Mouse (Mus musculus) urinary bladder, postnatal 10 days (tissue): ENCODE results near the gene Samhd1.

Experiments
- DNase-seq: peaks from one replicate; pipeline ENCODE4 v3.0.0; 2022; ENCODE audit warnings: low spot score

Samhd1 gene

GRCm38 (mm10) chr2:157136176-157136575 is 1.1 kb upstream of the Samhd1 start:
- no peak for DNase-seq

GRCm38 (mm10) chr2:157135529-157136120 is 560 bp upstream of the Samhd1 start:
- no peak for DNase-seq

- DNase-seq = no peak
Measured at GRCm38 (mm10) chr2:157134479-157134931, 560 bp downstream of the Samhd1 start.

- no peak for DNase-seq
Measured at GRCm38 (mm10) chr2:157133769-157134478, 1.1 kb downstream of the Samhd1 start.

- DNase-seq = no peak
Measured at GRCm38 (mm10) chr2:157132686-157133540, 2.2 kb downstream of the Samhd1 start.

GRCm38 (mm10) chr2:157132086-157132485 is 3.0 kb downstream of the Samhd1 start:
- DNase-seq = no peak

GRCm38 (mm10) chr2:157130813-157131514 is 4.1 kb downstream of the Samhd1 start:
- no peak for DNase-seq

GRCm38 (mm10) chr2:157129601-157130164 is 5.4 kb downstream of the Samhd1 start:
- DNase-seq = no peak

GRCm38 (mm10) chr2:157129096-157129495 is 6.0 kb downstream of the Samhd1 start:
- no peak for DNase-seq

GRCm38 (mm10) chr2:157128072-157128471 is 7.0 kb downstream of the Samhd1 start:
- no peak for DNase-seq

GRCm38 (mm10) chr2:157127370-157127769 is 7.7 kb downstream of the Samhd1 start:
- no peak for DNase-seq

GRCm38 (mm10) chr2:157125246-157125645 is 9.8 kb downstream of the Samhd1 start:
- DNase-seq = no peak

- no peak for DNase-seq
Measured at GRCm38 (mm10) chr2:157121766-157122165, 13.3 kb downstream of the Samhd1 start.

- no peak for DNase-seq
Measured at GRCm38 (mm10) chr2:157119075-157119474, 16.0 kb downstream of the Samhd1 start.

- DNase-seq = no peak
Measured at GRCm38 (mm10) chr2:157118556-157118955, 16.5 kb downstream of the Samhd1 start.

GRCm38 (mm10) chr2:157116964-157117363 is 18.1 kb downstream of the Samhd1 start:
- DNase-seq = no peak

- no peak for DNase-seq
Measured at GRCm38 (mm10) chr2:157108236-157108635, 26.8 kb downstream of the Samhd1 start.

GRCm38 (mm10) chr2:157104454-157104853 is 30.6 kb downstream of the Samhd1 start:
- DNase-seq = no peak

GRCm38 (mm10) chr2:157102256-157102655 is 32.8 kb downstream of the Samhd1 start:
- DNase-seq = no peak

GRCm38 (mm10) chr2:157101650-157102049 is 33.4 kb downstream of the Samhd1 start:
- DNase-seq = no peak

- DNase-seq = no peak
Measured at GRCm38 (mm10) chr2:157100319-157100605, 34.8 kb downstream of the Samhd1 start.
